Mouse (Mus musculus): ENCODE measurements at regions not wholly inside any gene's neighbourhood (a gene's known extent, or its start where the extent isn't known, plus 50 kb on each side); places are given as distances from the start of the nearest gene placed in this dataset.

DNA sequence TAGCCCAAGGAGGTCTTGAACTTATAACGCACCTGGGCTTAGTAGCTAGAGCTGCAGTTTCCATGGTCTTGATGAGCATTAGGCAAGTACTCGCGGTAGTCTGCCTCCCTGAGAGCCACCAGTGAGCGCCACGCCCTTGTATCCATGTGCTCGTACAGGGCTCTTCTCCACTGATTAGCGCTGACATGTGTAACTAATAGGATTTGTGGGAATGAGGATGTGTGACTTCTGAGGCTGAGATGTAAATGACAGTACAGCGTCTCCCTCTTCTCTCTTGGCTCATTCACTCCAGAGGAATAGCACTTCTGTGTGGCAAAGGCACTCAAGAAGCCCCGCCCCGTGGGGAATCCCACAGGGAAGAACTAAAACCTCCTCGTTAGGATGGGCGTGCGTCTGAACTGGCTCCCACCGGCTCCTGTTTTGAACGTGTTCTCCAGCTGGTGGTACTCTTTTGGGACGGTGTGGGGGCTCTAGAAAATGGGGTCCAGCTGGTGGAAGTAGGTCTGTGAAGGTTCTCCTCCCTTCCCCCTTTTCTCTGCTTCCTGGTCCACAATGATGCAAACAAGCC is 94.3 kb upstream of the Pkdcc start:
- WGBS: 34% methylated on average over 16 of the region's 16 CpGs
- no peak for DNase-seq (ENCODE audit: low read depth, low spot score)

DNA sequence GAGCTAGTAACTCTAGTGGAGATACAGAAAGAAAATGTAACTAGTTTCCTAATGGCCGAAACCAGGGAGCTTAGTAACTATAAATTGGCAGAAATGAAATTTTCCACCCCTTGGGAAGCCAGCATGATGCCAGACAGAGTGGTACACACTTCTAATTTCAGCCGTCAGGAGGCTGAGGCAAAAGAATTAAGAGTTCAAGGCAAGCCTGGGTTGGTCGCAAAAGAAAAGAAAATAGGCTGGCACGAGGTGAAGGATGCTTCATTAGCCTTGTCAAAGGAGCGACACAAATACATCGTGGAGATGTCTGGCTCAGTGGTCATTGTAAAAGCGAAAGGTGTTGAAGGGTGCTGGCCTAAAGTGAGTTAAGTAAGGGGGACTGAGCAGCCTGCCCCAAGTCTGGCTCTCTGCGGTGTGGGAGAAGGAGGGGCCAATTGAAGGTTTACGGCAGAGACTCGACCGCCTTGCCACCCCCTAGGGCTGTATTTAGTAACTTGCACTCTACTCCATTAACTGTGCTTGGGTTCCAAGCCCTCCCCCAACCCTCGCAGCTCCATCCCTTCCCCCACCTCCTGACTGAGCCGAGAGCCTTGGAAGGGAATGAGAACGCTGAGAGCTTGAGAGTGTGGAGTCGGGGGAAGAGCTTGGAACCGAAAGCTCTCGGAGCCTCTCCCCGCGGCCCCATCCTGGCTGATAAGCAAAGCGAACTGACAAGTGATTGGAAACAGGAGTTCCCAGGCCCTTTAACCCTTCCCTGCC is 92.4 kb upstream of the Pkdcc start:
- WGBS: 10% methylated on average over 20 of the region's 20 CpGs
- DNase-seq (ENCODE audit: low read depth, low spot score): no peak

DNA sequence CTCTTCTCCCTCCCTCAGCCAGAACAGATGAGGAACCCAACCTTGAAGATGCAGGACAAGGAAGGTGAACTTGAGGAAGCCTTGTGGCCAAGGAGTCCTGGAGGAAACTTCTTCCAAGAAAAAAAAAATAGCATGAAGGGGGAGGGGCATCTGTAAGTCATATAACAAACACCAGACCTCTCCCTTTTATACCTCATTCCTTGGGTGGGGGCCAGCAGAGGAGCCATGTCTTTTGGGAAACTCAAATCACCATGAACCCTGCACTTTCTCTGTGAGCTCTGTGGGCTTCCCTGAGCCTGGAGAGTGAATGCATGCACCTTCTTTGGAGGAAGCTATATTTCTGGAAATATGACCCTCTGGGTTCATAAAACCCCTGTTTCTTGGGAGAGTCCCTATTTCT is 90.0 kb upstream of the Pkdcc start:
- DNase-seq (ENCODE audit: low read depth, low spot score): no peak

DNA sequence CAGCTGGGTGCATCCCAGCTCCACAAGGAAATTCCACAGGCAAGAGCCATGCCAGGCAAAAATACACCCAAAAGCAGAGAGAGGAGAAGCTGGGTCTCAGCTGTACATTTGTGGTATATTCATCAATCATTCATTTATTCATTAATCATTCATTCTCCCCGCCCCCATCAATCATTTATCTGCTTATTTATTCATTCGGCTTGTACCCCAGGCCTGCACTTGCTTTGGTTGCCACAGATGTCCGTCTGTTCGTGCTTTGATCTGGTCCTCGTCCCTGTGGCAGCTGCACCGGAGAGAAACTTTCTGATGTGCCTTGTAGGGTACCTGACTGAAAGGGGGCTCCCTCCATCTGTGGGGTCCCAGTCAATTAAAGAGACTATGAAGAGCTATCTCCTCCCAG is 87.2 kb upstream of the Pkdcc start:
- WGBS: 91% methylated on average over 6 of the region's 6 CpGs
- no peak for DNase-seq (ENCODE audit: low read depth, low spot score)

DNA sequence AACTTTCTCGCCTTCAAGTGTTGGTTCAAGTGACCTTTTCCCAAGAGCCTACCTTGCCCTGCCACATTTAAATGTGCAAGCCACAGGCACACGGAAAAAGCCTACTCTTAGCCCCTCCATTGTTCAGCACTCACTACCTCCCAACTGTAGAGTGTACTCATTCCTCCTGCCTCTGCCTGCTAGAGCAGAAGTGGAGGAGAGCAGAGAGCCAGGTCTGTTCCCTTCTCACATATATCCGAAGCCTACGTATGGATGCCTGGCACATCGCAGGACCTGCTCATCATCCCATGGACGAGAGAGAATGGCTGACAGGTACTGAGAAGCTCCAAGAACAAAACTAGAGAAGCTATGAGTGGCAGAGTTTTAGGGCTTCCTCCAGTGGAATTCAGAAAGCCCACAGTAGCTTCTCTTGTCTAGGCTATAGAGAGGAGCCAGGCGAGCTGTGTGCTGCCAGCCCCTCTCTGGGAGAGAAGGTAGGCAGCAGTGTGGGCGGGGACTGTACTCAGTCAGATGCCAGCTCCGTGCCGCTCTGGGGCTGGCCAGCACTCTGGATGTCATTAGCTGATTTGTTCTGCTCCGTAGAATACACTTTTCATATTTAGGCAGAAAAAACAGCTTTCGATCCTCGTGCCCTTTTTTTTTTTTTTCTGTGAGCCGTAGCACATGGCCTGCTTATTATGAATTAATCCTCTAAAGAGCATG is 86.1 kb upstream of the Pkdcc start:
- no peak for DNase-seq (ENCODE audit: low read depth, low spot score)
- WGBS: 86% methylated on average over 14 of the region's 14 CpGs

DNA sequence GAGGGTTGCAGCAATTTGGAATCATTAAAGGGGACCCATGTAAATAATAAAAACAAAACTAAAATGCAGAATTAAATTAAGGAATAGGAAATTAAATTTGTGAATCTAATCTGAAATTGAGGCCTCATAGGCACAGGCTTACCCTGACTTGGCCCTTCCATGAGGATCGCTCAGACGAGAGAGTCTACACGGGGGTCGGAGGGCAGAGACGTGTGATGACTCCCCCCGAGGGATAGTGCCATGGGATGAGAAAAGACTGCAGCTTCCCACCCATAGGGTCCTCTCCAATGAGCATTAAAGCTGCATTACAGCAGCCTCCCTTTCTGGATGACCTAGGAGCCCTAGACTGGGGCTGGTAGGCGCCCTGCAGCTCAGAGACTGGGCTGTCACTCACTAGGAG is 85.4 kb upstream of the Pkdcc start:
- WGBS: 94% methylated on average over 7 of the region's 7 CpGs
- no peak for DNase-seq (ENCODE audit: low read depth, low spot score)

DNA sequence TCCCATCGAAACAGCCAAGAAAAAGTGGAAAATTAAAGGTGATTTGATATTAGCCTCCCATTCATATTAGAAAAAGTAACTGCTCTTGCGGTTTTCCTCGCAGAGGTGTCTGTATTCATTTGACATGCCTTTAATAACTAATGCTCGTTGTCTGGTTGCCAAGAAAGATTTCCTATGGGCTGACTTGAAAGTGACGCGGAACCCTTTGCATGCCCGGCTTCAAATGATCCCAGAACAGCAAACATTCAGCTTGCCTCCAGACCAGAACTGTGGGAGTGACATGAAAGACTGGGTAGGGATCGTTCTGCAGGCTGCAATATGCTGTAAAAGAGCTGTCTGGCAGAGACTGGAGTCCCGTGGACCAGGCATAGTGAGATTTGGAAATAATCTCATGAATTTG is 81.9 kb upstream of the Pkdcc start:
- WGBS: 68% methylated on average over 9 of the region's 9 CpGs
- no peak for DNase-seq (ENCODE audit: low read depth, low spot score)

DNA sequence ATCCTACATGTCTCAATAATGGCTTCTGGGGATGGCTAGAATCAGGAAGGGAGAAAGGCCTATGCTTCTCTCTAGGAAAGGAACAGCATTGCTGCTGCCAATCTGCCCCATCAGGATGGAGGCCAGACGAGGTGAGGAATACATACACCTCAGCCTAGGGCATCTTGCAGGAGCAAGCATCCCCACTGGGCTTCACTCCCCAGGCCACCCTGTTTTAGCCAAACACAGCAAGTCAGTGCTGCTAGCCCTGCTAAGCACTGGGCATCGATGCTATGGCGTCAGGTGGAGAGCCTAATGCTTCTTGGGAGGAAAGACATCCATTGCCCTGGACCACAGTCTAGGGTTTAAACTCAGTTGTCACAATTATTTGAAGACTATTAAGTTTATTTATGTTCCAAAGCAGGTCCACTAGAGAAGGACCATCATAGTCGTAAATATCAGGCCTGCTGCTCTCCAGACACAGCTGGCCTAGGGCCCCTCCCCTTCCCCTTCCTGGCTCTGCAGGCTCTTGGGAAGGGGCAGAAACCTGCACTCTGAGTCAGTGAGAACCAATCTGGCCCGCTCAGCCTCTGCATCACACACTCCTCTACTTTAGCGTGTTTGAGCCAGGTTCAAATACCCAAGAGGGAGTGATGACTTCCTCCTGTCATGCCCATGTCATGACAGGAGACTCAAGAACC is 79.5 kb upstream of the Pkdcc start:
- DNase-seq (ENCODE audit: low read depth, low spot score): no peak
- 63% methylated on average over 6 of the region's 6 CpGs for WGBS

DNA sequence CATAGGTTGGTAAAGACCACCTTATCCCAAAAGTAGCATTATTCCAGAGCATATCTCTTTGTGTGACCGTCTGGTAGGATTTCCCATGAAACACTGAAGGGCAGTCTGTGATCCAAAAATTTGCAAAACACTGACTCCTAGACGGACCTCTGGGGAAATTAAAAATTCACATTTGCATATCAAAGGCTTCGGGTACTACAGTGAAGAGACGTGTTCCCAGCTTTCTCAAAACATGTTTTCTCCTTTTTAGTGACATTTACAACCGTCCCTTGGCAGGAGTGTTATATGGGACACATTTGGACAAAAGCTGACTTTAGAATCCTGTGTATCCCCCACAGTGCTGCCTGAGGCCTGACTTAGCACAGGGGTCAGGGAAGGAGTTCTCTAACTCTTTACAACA is 78.8 kb upstream of the Pkdcc start:
- no peak for DNase-seq (ENCODE audit: low read depth, low spot score)
- WGBS: 84% methylated on average over 5 of the region's 5 CpGs

DNA sequence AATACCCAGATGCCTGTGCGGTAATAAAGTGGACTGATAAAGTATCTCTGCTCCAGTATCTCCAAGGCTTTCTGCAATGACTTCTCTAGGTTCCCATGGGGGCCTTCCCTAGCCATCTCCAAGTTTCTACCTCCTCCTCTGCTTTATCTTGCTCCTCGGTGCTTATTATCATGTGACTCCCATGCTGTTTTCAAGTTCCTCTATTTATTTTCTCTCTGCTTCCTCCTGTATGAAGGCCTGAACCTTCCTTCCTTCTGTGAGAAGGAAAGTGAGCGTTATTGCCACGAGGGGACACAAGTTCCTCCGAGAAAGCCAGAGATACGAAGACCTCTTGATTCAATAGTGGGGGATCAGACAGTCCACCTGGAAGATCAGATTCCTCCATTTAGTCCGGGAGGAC is 77.4 kb upstream of the Pkdcc start:
- 69% methylated on average over 7 of the region's 7 CpGs for WGBS
- no peak for DNase-seq (ENCODE audit: low read depth, low spot score)

DNA sequence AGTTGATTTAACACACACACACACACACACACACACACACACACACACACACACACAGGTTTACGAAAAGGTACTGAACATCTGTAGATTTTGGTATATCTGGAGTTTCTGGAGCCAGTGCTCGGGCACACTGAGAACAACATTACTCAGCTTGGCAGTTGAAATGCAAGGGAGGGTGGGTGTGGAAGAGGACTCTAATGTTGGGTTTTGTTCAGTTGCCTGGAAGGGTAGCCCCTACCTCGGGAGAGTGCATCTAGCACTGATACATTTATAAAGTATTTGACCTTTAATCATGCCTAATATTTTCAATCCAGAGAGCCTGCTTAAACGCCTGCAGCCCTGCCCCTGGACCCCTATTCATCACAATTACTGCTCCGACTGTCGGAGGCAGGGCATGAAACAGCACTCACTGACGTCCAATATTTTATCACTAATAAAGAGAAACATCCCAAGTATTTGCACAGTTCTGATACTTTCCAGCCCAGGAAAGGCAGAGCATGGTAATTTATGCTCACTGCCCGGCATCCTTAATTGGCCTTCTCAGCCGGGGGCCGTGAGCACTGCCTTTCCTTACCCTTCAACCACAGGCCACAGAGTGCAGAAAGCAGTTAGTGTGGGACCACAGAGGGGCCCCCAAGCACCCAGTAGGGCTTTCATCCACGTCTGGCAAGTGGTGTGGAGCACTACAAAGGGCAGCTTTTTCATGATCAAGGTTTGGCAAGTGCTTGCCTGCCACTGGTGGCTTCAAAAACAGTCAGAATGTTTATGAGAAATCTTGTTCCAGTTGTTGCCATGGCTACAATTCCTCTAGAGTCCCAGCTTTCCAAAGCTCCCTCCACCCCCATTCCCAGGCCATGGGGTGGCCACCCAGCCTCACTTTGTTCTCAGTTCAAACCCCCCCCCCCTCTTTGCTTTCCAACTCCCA is 76.3 kb upstream of the Pkdcc start:
- WGBS: 65% methylated on average over 11 of the region's 11 CpGs
- no peak for DNase-seq (ENCODE audit: low read depth, low spot score)

DNA sequence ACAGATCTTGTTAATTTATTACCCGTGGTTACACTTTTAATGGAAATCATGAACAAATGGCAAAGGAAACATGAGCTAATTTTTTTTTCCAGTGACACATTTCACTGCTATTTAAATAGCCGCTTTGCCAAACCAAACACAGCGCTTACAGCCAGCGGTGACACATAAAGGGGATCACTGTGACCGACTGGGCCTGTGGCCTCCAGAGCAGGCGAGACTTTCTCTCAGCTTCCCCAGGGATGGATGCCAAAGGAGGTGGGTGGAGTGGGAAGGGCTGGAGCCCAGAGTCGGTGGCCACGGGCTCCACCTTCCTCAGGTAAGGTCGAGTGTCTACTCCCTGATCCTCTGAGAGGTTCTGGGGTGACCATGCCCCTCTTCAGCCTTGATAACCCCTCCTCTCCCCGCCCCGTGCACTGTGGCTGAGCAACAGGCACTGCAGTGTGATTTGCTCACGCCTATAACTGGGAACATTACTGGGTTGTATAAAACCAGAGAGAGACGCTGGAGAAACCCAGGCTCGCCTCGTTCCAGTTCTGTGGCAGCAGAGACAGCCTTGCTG is 66.6 kb upstream of the Pkdcc start:
- 36% methylated on average over 15 of the region's 15 CpGs for WGBS
- DNase-seq (ENCODE audit: low read depth, low spot score): peak; percentile 18

DNA sequence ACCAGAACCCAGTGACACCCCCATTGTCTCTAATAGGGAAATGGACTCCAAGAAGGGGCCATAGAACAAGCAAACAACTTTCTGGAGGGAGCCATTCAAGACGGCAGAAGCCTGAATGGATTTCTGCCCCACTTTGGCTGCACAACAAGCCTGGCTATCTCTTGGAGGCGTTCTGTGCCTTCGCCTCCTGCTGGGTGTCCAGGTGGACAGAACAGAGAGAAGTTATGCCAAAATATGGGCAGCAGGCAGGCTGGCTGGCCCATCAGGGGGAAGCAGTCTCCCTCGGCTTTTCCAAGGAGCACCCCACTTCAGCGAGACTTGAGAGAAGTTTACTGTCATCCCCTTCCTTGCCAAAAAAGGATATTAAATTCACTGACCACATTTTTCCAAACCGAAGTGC is 65.8 kb upstream of the Pkdcc start:
- no peak for DNase-seq (ENCODE audit: low read depth, low spot score)
- WGBS: 88% methylated on average over 6 of the region's 6 CpGs

DNA sequence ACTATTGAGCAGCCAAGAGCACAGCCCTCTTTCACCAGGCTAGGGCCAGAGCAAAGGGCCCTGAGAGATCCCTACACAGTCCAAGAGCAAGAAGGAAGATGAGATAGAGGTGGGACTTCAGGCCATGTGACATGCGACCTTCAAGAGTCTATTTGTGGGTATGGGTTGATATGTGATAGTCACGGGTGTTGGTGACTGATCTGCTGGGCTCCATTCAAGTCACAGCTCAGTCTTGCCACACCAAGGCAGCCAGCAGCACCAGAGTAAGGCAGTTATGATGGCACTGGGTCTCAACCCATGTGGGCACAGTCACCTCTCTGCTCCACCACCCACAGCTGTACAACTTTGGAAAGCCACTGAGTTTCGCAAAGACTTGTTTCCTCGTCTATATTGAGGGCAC is 60.0 kb upstream of the Pkdcc start:
- 90% methylated on average over 4 of the region's 4 CpGs for WGBS
- DNase-seq (ENCODE audit: low read depth, low spot score): no peak

DNA sequence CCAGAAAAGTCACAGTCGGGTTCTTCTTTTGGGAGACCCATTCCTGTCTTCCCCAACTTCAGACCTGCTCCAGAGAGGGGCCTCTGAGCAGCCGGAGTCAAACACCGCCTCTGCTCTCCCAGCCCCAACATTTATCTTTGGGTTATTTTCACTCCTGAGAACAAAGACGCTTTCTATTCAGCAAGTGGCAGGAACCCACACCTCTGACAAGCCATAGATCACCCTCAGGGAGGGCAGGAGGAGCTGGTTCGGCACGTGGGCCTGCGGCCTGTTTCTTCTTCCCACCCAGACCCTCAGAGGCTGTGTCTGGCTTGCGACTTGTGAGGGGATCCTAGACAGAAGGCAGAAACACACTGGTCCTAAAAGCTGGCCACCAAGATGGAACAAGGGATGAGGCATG is 58.4 kb upstream of the Pkdcc start:
- 58% methylated on average over 8 of the region's 8 CpGs for WGBS
- DNase-seq (ENCODE audit: low read depth, low spot score): no peak

DNA sequence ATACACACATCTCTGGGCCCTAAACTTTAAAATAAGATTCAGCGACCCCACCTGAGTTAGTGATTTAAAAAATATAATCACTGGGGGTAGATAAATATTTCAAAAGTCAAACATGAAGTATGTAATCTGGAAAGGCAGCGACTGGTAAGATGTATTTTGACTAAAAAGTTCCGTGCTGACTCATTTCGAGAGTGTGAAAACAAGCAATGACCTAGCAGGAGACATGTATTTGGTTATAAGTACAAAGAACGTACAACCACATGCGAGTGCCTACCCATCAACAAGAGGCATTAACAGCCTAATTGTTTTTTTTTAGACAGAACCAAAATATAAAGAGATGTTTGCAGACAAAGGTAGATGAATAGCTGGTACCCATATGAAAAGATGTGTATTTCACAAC is 57.0 kb upstream of the Pkdcc start:
- no peak for DNase-seq (ENCODE audit: low read depth, low spot score)
- WGBS: 89% methylated on average over 6 of the region's 6 CpGs

DNA sequence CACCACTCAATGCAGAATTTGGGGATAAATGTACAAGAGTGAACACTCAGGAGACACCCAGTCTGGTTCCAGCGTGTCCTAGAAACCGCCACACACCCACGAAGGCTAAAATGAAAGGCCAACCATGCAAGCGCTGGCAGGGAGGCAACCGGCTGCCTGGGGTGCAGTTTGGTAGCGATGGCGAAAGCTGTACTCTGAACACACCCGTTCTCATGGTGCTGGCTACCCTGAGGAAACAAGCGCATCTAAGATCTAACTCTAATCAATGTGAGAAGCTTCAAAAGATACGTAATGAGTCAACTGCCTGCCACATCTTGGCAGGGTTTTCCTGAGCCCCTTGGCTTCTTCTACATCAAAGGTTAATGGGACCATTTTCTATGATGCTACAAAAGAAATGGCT is 56.4 kb upstream of the Pkdcc start:
- WGBS: 74% methylated on average over 10 of the region's 10 CpGs
- no peak for DNase-seq (ENCODE audit: low read depth, low spot score)

DNA sequence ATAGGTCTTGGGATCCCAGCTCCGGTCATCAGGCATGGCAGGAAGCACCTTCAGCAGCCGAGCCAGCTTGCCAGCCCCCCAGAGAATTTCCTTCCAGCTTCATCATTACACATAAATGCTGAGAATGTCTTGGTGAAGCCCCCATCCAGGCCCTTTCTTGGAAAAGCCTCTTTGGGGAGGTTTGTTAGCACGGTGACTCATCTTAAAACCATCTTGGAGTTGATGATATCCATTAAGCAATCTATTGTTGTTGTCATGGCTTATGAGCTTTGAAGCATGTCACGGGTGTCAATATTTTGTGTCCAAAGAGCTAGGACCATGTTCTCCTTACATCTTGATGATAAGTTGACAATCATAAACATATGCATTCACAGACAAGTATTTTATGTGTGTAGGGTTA is 55.5 kb upstream of the Pkdcc start:
- 85% methylated on average over 4 of the region's 4 CpGs for WGBS
- DNase-seq (ENCODE audit: low read depth, low spot score): no peak

DNA sequence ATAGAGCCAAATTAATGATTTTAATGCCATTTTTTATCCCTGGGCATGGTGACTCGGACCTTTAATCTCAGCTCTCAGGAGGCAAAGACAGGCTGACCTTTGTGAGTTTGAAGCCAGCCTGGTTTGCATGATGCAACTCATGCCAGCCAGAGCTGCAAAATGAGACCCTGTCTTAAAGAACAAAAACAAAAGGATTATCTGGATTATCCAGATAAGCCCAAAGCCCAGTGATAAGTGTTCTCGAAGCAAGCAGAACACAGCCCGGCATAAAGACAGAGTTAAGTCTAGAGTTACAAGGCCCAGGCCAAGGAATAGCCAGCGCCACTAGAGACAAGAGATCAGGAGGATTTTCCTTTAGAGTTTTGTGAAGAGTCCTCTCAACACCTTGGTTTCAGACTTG is 54.8 kb upstream of the Pkdcc start:
- DNase-seq (ENCODE audit: low read depth, low spot score): no peak
- WGBS: 74% methylated on average over 4 of the region's 4 CpGs
